Mouse (Mus musculus): Measurements from ENCODE around the gene Sept8. TPM values are rescaled to one million over a fixed set of nuclear protein-coding genes. Genes with fewer than 3 reads are reported as not detected.
A peak's percentile ranks its signal among the peaks of the same experiment; 100 is the strongest.

Gene Sept8
- total RNA-seq, 2 experiments from 2014 or later = 4.4 to 4.9 TPM

DNA sequence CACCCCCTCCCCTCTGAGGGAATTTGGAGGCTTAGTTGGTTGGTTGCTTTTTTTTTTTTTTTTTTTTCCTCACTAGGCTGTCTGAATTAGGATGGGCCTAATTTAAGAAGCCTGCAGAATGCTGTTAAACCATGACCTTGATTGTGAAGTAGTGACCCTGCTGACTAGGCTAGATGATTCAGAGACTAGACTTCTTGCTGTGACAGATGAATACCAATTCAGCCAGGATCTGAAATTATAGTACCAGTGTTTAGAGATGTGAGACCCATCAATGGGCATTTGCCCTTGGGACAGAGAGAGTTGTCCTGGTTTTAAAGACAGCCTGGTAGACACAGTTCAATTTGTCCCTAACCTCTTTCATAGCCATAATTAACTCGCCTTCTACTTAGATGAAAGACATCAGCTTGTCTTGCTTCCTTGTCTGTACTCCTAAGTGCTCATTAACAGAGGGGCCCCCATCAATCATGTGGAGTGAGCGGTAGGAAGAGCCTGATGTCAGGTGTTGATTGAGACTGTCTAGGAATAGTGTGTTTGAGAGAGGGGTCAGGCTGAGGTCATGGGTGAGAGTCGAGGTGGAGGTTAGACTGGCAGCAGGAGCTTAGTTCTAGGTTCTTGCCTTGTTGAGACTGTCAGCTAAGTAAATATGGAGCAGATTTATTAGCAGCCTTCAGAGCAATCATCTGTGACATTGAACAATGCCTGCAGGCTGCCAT is 25.7 kb upstream of the Sept8 start:
- ATAC-seq (replicated peaks; ENCODE audit: poor library complexity, severe bottlenecking) = no peak

- no peak for ATAC-seq (replicated peaks; ENCODE audit: poor library complexity, severe bottlenecking)
These were observed 23.6 kb upstream of the Sept8 start for GRCm38 (mm10) chr11:53495417-53495816.

DNA sequence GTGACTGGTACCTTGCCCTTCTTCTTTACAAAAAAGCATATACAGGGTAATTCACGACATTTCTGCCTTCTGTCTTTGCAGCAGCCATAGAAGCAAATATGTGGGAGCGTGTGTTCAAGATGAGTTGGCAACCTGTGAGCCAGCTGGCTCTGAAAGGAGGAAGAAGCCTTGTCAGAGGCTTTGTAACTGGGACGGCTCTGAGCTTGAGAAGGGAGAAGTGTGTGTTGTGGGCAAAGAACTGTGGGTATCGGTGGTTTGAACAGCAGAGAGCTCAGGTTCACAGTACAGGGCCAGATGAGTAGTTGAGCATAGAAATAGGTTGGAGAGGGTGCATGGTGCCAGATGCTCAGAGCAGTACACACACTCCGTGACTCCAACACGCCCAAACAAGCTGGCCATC is 22.1 kb upstream of the Sept8 start:
- peak; percentile 48 for ATAC-seq (replicated peaks; ENCODE audit: poor library complexity, severe bottlenecking)

GRCm38 (mm10) chr11:53500569-53500968 is 18.5 kb upstream of the Sept8 start:
- peak; percentile 67; the same call in 1 of the 2 replicates for ATAC-seq (replicated peaks; ENCODE audit: poor library complexity, severe bottlenecking)

- no peak for ATAC-seq (replicated peaks; ENCODE audit: poor library complexity, severe bottlenecking)
These were observed 16.9 kb upstream of the Sept8 start for GRCm38 (mm10) chr11:53502039-53502765.

GRCm38 (mm10) chr11:53503738-53504137 is 15.3 kb upstream of the Sept8 start:
- peak; percentile 76 for ATAC-seq (replicated peaks; ENCODE audit: poor library complexity, severe bottlenecking)

GRCm38 (mm10) chr11:53504376-53504775 is 14.7 kb upstream of the Sept8 start:
- ATAC-seq (replicated peaks; ENCODE audit: poor library complexity, severe bottlenecking) = no peak

DNA sequence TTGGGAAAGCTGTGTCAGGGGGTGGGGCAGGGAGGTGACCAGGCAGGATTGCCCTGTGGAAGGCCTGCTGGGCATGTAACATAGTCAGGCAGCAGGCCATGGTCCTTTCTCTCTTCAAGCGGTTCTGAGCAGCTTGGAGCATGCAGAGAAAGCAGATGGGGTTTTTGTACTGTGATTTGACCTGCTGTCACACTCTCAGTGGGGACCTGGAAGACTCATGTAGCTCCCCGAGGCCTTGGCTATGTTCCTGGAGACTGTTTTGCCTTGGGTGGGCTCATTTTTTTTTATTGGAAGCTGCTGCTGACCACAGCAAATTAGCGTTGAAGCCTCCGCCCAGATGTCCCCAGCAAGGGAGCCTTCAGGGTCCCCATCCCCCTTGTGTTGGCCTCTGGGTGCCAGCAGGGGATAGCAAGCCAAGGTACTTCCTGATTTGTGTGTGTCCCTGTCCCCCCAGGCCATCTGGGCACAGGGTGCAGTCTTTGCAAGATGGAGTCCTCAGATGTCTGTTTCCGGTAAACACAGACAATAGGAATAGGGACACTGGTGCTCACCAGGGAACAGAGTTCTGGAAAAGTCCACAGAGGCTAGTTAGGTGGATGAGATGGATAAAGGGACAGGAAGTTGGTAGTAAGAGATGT is 13.9 kb upstream of the Sept8 start:
- no peak for ATAC-seq (replicated peaks; ENCODE audit: poor library complexity, severe bottlenecking)

DNA sequence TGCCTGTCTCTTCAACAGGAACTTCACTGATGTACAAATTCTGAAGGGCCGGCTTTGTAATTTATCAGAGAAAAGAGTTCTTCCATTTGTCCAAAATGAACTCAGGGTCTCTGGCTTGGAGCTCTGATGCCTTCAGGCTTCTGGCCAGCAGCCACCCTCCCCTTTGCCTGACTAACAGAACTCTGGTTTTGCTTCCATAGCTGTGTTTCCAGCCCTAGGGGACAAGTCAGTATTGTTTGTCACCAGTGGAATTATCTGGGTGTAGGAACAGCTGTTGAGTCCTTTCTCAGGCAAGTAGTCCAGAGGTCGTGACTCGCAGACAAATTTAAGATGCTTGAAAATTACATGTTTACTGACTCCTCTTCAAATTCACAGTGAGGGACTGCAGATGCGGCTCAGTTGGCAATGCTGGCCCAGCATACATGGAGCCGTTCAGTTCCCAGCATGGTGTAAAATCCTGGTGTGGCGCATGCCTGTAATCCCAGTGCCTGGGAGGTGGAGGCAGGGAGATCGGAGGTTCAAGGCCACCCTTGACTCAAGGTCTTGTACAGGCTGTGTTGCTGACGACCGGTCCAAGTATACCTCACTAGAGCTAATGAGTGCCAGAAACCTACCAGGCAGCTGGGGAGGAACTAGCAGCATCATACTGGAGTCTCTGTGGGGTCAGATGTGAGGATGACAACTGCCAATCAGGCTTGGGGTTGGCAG is 11.8 kb upstream of the Sept8 start:
- no peak for ATAC-seq (replicated peaks; ENCODE audit: poor library complexity, severe bottlenecking)

- ATAC-seq (replicated peaks; ENCODE audit: poor library complexity, severe bottlenecking) = no peak
These were observed 10.9 kb upstream of the Sept8 start for GRCm38 (mm10) chr11:53508152-53508551.

- no peak for ATAC-seq (replicated peaks; ENCODE audit: poor library complexity, severe bottlenecking)
These were observed 10.5 kb upstream of the Sept8 start for GRCm38 (mm10) chr11:53508591-53508990.

GRCm38 (mm10) chr11:53510351-53510750 is 8.7 kb upstream of the Sept8 start:
- ATAC-seq (replicated peaks; ENCODE audit: poor library complexity, severe bottlenecking) = no peak

GRCm38 (mm10) chr11:53516775-53517627 is 2.1 kb upstream of the Sept8 start:
- ATAC-seq (replicated peaks; ENCODE audit: poor library complexity, severe bottlenecking) = no peak

- no peak for ATAC-seq (replicated peaks; ENCODE audit: poor library complexity, severe bottlenecking)
These were observed 298 bp upstream of the Sept8 start for GRCm38 (mm10) chr11:53518759-53519158.

DNA sequence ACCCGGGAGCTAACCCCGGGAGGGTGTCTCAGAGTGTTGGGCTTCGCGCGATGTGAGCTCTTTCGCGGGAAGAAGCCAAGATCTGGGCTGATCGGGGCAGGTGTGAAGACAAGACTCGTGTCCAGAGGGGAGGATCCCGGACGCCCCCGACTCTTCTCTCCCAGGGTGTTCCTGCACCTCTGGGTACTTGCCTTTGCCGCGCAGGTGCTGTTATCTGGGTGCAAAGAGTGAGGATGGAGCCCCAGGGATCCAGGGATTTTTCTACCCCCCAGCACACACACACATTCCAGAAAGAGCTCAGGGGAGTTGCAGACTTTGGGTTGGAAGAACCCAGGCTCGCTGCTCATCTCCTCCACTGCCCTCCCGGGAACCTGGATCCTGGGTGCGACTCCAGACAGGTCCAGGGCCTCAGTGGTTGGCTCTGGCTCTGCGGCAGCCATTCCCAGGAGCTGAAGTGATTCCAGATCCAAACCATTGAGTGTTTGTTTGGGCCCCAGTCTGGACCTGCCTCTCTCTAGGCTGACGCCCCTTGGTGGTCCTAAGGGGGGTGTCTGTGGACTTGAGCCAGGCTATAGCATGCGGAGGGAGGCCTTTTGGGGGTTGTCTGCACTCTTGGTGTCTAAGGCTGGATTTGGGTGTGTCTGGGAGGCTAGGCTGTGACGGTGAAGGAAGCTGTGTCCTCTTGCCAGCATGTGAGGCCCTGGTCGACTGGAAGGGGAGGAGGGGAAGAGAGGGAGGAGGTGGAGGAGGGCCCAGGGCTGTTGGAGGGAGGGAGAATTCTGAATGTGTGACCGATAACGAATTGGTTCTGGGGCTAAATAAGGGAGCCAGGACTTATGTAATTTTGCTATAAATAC is 1.3 kb downstream of the Sept8 start:
- ATAC-seq (replicated peaks; ENCODE audit: poor library complexity, severe bottlenecking) = no peak

DNA sequence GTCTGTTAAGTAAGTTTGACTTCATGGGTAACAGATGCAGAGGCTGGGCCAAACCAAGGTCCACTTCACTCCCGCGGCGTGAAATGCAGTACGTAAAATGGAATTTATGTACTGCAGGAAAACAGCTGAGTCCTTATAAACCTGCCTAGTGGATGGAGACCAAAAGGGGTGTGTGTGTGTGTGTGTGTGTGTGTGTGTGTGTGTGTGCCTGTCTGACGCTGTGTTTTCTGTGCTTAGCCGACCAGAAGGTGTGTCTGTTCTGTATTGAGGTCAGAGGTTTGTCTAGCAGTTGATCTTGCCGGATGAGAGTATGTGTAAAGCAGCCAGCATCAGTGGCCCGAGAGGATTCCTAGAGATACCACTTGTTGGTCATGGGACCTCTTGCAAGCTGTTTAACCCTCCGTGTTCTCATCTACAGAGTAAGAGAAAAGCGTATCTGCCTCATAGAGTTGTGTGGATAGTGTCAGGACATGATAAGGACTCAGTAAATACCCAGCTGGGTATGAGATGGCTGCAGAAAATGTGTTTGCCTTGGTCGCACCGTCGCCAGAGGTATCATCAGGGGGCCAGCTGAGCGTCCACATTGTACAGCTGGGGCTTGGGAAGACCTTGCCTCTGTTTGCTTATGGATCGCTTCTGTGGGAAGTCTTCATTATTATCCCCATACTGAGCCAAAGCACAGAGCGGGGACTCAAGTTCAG is 2.2 kb downstream of the Sept8 start:
- no peak for ATAC-seq (replicated peaks; ENCODE audit: poor library complexity, severe bottlenecking)

- no peak for ATAC-seq (replicated peaks; ENCODE audit: poor library complexity, severe bottlenecking)
These were observed 2.7 kb downstream of the Sept8 start for GRCm38 (mm10) chr11:53521821-53522131.

DNA sequence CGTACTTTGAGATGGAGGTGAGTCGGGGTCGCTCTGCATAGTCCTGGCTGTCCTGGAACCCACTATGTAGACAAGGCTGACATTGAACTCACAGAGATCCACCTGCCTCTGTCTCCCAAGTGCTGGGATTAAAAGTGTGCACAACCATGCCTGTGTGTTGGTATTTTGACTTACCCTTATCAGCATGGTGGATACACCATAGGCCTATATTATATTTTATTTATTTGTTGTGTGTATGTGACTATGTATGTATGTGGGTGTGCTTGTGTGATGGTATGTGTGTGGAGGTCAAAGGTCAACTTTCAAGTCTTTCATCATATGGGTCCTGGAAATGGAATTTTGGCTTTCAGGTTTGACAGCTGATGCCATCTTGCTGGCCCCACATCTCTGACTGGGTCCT is 3.3 kb downstream of the Sept8 start:
- ATAC-seq (replicated peaks; ENCODE audit: poor library complexity, severe bottlenecking) = no peak

GRCm38 (mm10) chr11:53522930-53523329 is 3.9 kb downstream of the Sept8 start:
- ATAC-seq (replicated peaks; ENCODE audit: poor library complexity, severe bottlenecking) = no peak
